Mouse (Mus musculus): ENCODE results near the gene Xkr8. TPM values are rescaled to one million over a fixed set of nuclear protein-coding genes. Genes with fewer than 3 reads are reported as not detected.
A peak's percentile ranks its signal among the peaks of the same experiment; 100 is the strongest.
"Not testable (repeated sequence)": the region's sequence is repeated elsewhere in the genome, so short reads cannot be mapped to it uniquely, and the experiment has no call there.

Gene Xkr8
- 3.2 and 6.0 TPM in 2 replicates for polyA plus RNA-seq (2014; fragmentation: Nextera tagmentation; extraction: Ambion mirVana)

GRCm38 (mm10) chr4:132732148-132732684 is at the start of gene Xkr8:
Gene Xkr8 (minus strand): TSS chr4:132732546.
- 3% methylated on average over 29 of the region's 34 CpGs for WGBS
- H3K27ac ChIP-seq (ENCODE audit: low read depth, low read length): no peak within 1 kb of the TSS
- ATAC-seq: peak; percentile 98

GRCm38 (mm10) chr4:132780288-132780687 is 47.9 kb upstream of the Xkr8 start:
- no peaks in the 10 kb centered on the region for H3K27me3 ChIP-seq (replicated peaks; ENCODE audit: control insufficient read depth, insufficient read depth, low read length)
- peaks cover 43% of the 10 kb centered on the region for H3K36me3 ChIP-seq (ENCODE audit: control insufficient read depth, insufficient read depth, low read length)
- H3K4me3 ChIP-seq (ENCODE audit: low read depth, low read length): no peak overlapping the region
- WGBS: 94% methylated on average over 4 of the region's 4 CpGs
- no peak overlapping the region for H3K4me2 ChIP-seq (ENCODE audit: low read length)
- H3K27ac ChIP-seq (ENCODE audit: low read depth, low read length): no peak overlapping the region
- no peaks in the 10 kb centered on the region for H3K4me1 ChIP-seq (ENCODE audit: control insufficient read depth, insufficient read depth, low read length)
- H3K9ac ChIP-seq (ENCODE audit: low read length): no peak overlapping the region
- H3K9me3 ChIP-seq (replicated peaks; ENCODE audit: control insufficient read depth, low read length): no peaks in the 10 kb centered on the region
- no peak for DNase-seq (ENCODE audit: low spot score)
- ATAC-seq: no peak

More at GRCm38 (mm10) chr4:132732148-132732684, at the start of gene Xkr8:
- DNase-seq (ENCODE audit: low spot score): peak; percentile 77
- Histone ChIP-seq H3K4me1 (ENCODE audit: control insufficient read depth, insufficient read depth, low read length) (0 out of 2 replicates have a peak, but pooled peaks cover 2% of the 10 kb centered on the region), H3K4me3 (ENCODE audit: low read depth, low read length) (peak within 1 kb of the TSS; percentile 48), H3K4me2 (ENCODE audit: low read length) (peak within 1 kb of the TSS; percentile 63), H3K9me3 (replicated peaks; ENCODE audit: control insufficient read depth, low read length) (no peaks in the 10 kb centered on the region), H3K27me3 (replicated peaks; ENCODE audit: control insufficient read depth, insufficient read depth, low read length) (no peaks in the 10 kb centered on the region), H3K36me3 (ENCODE audit: control insufficient read depth, insufficient read depth, low read length) (0 out of 2 replicates have a peak, but pooled peaks cover 3% of the 10 kb centered on the region), H3K9ac (ENCODE audit: low read length) (peak within 1 kb of the TSS; percentile 66)

GRCm38 (mm10) chr4:132778562-132779201 is 46.3 kb upstream of the Xkr8 start:
- 97% methylated on average over 6 of the region's 6 CpGs for WGBS
- H3K36me3 ChIP-seq (ENCODE audit: control insufficient read depth, insufficient read depth, low read length): peaks cover 58% of the 10 kb centered on the region
- ATAC-seq: no peak

GRCm38 (mm10) chr4:132776764-132777163 is 44.4 kb upstream of the Xkr8 start:
- 91% methylated on average over 5 of the region's 5 CpGs for WGBS
- no peak overlapping the region for H3K27ac ChIP-seq (ENCODE audit: low read depth, low read length)
- no peak overlapping the region for H3K4me2 ChIP-seq (ENCODE audit: low read length)
- ATAC-seq (no peak), DNase-seq (ENCODE audit: low spot score) (peak; percentile 33)
- no peak overlapping the region for H3K9ac ChIP-seq (ENCODE audit: low read length)
- H3K4me1 ChIP-seq (ENCODE audit: control insufficient read depth, insufficient read depth, low read length): no peaks in the 10 kb centered on the region
- no peaks in the 10 kb centered on the region for H3K27me3 ChIP-seq (replicated peaks; ENCODE audit: control insufficient read depth, insufficient read depth, low read length)
- H3K4me3 ChIP-seq (ENCODE audit: low read depth, low read length): no peak overlapping the region
- H3K36me3 ChIP-seq (ENCODE audit: control insufficient read depth, insufficient read depth, low read length): peaks cover 76% of the 10 kb centered on the region
- no peaks in the 10 kb centered on the region for H3K9me3 ChIP-seq (replicated peaks; ENCODE audit: control insufficient read depth, low read length)

More at GRCm38 (mm10) chr4:132778562-132779201, 46.3 kb upstream of the Xkr8 start:
- Histone ChIP-seq H3K9me3 (replicated peaks; ENCODE audit: control insufficient read depth, low read length) (no peaks in the 10 kb centered on the region), H3K4me1 (ENCODE audit: control insufficient read depth, insufficient read depth, low read length) (no peaks in the 10 kb centered on the region), H3K4me2 (ENCODE audit: low read length) (no peak overlapping the region), H3K27me3 (replicated peaks; ENCODE audit: control insufficient read depth, insufficient read depth, low read length) (no peaks in the 10 kb centered on the region), H3K9ac (ENCODE audit: low read length) (no peak overlapping the region), H3K4me3 (ENCODE audit: low read depth, low read length) (no peak overlapping the region), H3K27ac (ENCODE audit: low read depth, low read length) (no peak overlapping the region)
- DNase-seq (ENCODE audit: low spot score): no peak

- Histone ChIP-seq H3K9me3 (replicated peaks; ENCODE audit: control insufficient read depth, low read length) (no peaks in the 10 kb centered on the region), H3K27ac (ENCODE audit: low read depth, low read length) (no peak overlapping the region), H3K4me2 (ENCODE audit: low read length) (no peak overlapping the region), H3K4me3 (ENCODE audit: low read depth, low read length) (no peak overlapping the region), H3K36me3 (ENCODE audit: control insufficient read depth, insufficient read depth, low read length) (peaks cover 85% of the 10 kb centered on the region), H3K4me1 (ENCODE audit: control insufficient read depth, insufficient read depth, low read length) (no peaks in the 10 kb centered on the region), H3K9ac (ENCODE audit: low read length) (no peak overlapping the region), H3K27me3 (replicated peaks; ENCODE audit: control insufficient read depth, insufficient read depth, low read length) (no peaks in the 10 kb centered on the region)
- DNase-seq (ENCODE audit: low spot score) (no peak), ATAC-seq (no peak)
- WGBS: 86% methylated on average over 3 of the region's 3 CpGs
Observed at GRCm38 (mm10) chr4:132774905-132775304, 42.6 kb upstream of the Xkr8 start.

- ATAC-seq: no peak
- WGBS: 95% methylated on average over 9 of the region's 9 CpGs
- Histone ChIP-seq H3K9me3 (replicated peaks; ENCODE audit: control insufficient read depth, low read length) (no peaks in the 10 kb centered on the region), H3K4me2 (ENCODE audit: low read length) (no peak overlapping the region), H3K4me3 (ENCODE audit: low read depth, low read length) (no peak overlapping the region), H3K9ac (ENCODE audit: low read length) (no peak overlapping the region), H3K27ac (ENCODE audit: low read depth, low read length) (no peak overlapping the region), H3K27me3 (replicated peaks; ENCODE audit: control insufficient read depth, insufficient read depth, low read length) (no peaks in the 10 kb centered on the region), H3K36me3 (ENCODE audit: control insufficient read depth, insufficient read depth, low read length) (peaks cover 56% of the 10 kb centered on the region), H3K4me1 (ENCODE audit: control insufficient read depth, insufficient read depth, low read length) (0 out of 2 replicates have a peak, but pooled peaks cover 4% of the 10 kb centered on the region)
- DNase-seq (ENCODE audit: low spot score): no peak
Observed at GRCm38 (mm10) chr4:132771776-132772175, 39.4 kb upstream of the Xkr8 start.

- Histone ChIP-seq H3K9me3 (replicated peaks; ENCODE audit: control insufficient read depth, low read length) (no peaks in the 10 kb centered on the region), H3K9ac (ENCODE audit: low read length) (peak within 1 kb of the TSS; percentile 73), H3K27me3 (replicated peaks; ENCODE audit: control insufficient read depth, insufficient read depth, low read length) (no peaks in the 10 kb centered on the region), H3K4me2 (ENCODE audit: low read length) (peak within 1 kb of the TSS; percentile 66), H3K4me3 (ENCODE audit: low read depth, low read length) (peak within 1 kb of the TSS; percentile 70), H3K4me1 (ENCODE audit: control insufficient read depth, insufficient read depth, low read length) (0 out of 2 replicates have a peak, but pooled peaks cover 4% of the 10 kb centered on the region), H3K27ac (ENCODE audit: low read depth, low read length) (no peak within 1 kb of the TSS), H3K36me3 (ENCODE audit: control insufficient read depth, insufficient read depth, low read length) (peaks cover 23% of the 10 kb centered on the region)
- DNase-seq (ENCODE audit: low spot score): peak; percentile 100
- WGBS: under 1% methylated on average over 71 of the region's 71 CpGs
- peak; percentile 98 for ATAC-seq
Observed at GRCm38 (mm10) chr4:132767914-132768876, 35.8 kb upstream of the Xkr8 start, which contains the start of gene Rpa2. Gene Rpa2 (plus strand): TSS chr4:132768332.

GRCm38 (mm10) chr4:132763125-132763524 is 30.8 kb upstream of the Xkr8 start:
- 83% methylated on average over 3 of the region's 3 CpGs for WGBS
- ATAC-seq; H3K4me1 ChIP-seq (ENCODE audit: control insufficient read depth, insufficient read depth, low read length): not testable (repeated sequence)

More at GRCm38 (mm10) chr4:132763125-132763524, 30.8 kb upstream of the Xkr8 start:
- H3K4me3 ChIP-seq (ENCODE audit: low read depth, low read length); H3K27me3 ChIP-seq (replicated peaks; ENCODE audit: control insufficient read depth, insufficient read depth, low read length); H3K9ac ChIP-seq (ENCODE audit: low read length); H3K36me3 ChIP-seq (ENCODE audit: control insufficient read depth, insufficient read depth, low read length); H3K9me3 ChIP-seq (replicated peaks; ENCODE audit: control insufficient read depth, low read length); H3K27ac ChIP-seq (ENCODE audit: low read depth, low read length); DNase-seq (ENCODE audit: low spot score); H3K4me2 ChIP-seq (ENCODE audit: low read length): not testable (repeated sequence)

All from forebrain, embryonic 14.5 days (tissue).